Mouse (Mus musculus) cerebellum, postnatal 4 days (tissue): Measurements from ENCODE around the gene Atl1.

Experiments used
- DNase-seq, 2 experiments: peaks; one replicate each; pipeline ENCODE4 v3.0.0; 2022; ENCODE audit warnings: low spot score in 2 of 2, mixed read lengths in 1 of 2

Atl1 gene

GRCm38 (mm10) chr12:69941655-69942329 is 49.4 kb downstream of the Atl1 start:
- DNase-seq, result no peak

- DNase-seq, result no peak
These were observed 53.4 kb downstream of the Atl1 start for GRCm38 (mm10) chr12:69945861-69946260.

- no peak for DNase-seq
These were observed 55.1 kb downstream of the Atl1 start for GRCm38 (mm10) chr12:69947502-69947901.

GRCm38 (mm10) chr12:69957378-69957777 is 65.0 kb downstream of the Atl1 start:
- DNase-seq, result no peak

GRCm38 (mm10) chr12:69962468-69962867 is 70.1 kb downstream of the Atl1 start:
- peak in 1 of 2 experiments; percentile 22 for DNase-seq

- DNase-seq, result no peak
These were observed 70.7 kb downstream of the Atl1 start for GRCm38 (mm10) chr12:69963141-69963540.

- no peak for DNase-seq
These were observed 73.2 kb downstream of the Atl1 start for GRCm38 (mm10) chr12:69965644-69966043.

GRCm38 (mm10) chr12:69966071-69966470 is 73.7 kb downstream of the Atl1 start:
- DNase-seq, result no peak

GRCm38 (mm10) chr12:69967112-69967511 is 74.7 kb downstream of the Atl1 start:
- no peak for DNase-seq

GRCm38 (mm10) chr12:69968154-69968553 is 75.7 kb downstream of the Atl1 start:
- DNase-seq, result no peak

GRCm38 (mm10) chr12:69973666-69974065 is 81.3 kb downstream of the Atl1 start:
- no peak for DNase-seq

GRCm38 (mm10) chr12:69976688-69977087 is 84.3 kb downstream of the Atl1 start:
- DNase-seq, result no peak

- no peak for DNase-seq
These were observed 85.1 kb downstream of the Atl1 start for GRCm38 (mm10) chr12:69977376-69977998.

- no peak for DNase-seq
These were observed 90.5 kb downstream of the Atl1 start for GRCm38 (mm10) chr12:69982874-69983273.

GRCm38 (mm10) chr12:69985546-69985945 is 93.1 kb downstream of the Atl1 start:
- no peak for DNase-seq

GRCm38 (mm10) chr12:69986241-69986762 is 93.9 kb downstream of the Atl1 start:
- peak; percentile 23 to 41 for DNase-seq

GRCm38 (mm10) chr12:69986786-69987497 is 94.5 kb downstream of the Atl1 start, which contains the start of gene Sav1:
Gene Sav1 (minus strand): TSS chr12:69987002.
- DNase-seq, result peak; percentile 63 to 82

GRCm38 (mm10) chr12:69995382-69995781 is 103.0 kb downstream of the Atl1 start:
- DNase-seq, result no peak

GRCm38 (mm10) chr12:69998186-69998983 is 106.0 kb downstream of the Atl1 start:
- DNase-seq, result no peak

- no peak for DNase-seq
These were observed 112.7 kb downstream of the Atl1 start for GRCm38 (mm10) chr12:70005103-70005502.

- DNase-seq, result no peak
These were observed 117.9 kb downstream of the Atl1 start for GRCm38 (mm10) chr12:70010356-70010755.

- DNase-seq, result no peak
These were observed 119.3 kb downstream of the Atl1 start for GRCm38 (mm10) chr12:70011681-70012080.
